Mouse (Mus musculus): ENCODE measurements around the gene Pbxip1. TPM values are rescaled to one million over a fixed set of nuclear protein-coding genes. Genes with fewer than 3 reads are reported as not detected.
A peak's percentile ranks its signal among the peaks of the same experiment; 100 is the strongest.

Gene Pbxip1
- total RNA-seq, 2 experiments from 2014 or later = 17.1 to 17.5 TPM

DNA sequence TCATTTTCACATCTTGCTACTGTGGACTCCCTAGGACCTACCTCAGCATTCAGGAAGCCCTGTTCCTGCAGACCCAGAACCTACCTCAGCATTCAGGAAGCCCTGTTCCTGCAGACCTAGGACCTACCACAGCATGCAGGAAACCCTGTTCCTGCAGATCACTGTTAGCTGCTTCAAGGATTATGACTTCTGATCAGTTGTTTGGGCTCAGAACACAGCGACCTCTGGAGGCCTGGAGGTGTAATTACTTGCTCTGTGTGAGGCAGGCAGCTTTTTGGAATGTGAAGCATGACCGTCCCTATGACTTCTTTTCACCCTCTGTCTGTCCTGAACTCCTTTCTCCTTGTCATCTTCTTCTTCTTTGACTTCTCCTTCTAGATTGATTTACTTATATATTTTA lies 45.0 kb downstream of the Pbxip1 start:
- peak; percentile 12 for DNase-seq
- intact Hi-C loops (cut with DNase I) = no loop called here

DNA sequence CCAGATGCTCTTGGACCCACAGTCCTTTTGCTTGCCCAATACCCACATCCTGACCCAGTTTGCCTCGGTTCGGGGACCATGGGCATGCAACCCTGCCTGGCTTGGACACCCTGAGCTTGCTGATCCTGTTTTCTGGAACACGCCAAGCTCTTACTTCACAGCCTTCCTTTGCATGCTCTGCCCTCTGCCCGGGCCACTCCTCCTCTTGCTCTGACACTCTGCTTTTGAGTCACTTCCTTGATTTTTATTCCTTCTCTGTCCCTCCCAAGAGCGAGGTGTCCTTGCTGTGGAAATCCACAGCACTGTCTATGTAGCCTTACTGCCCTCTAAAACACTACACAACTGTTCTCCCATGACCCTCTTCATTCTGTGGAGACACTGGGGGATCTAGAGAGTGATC lies 45.7 kb downstream of the Pbxip1 start:
- intact Hi-C loops (cut with DNase I) = no loop called here
- DNase-seq = no peak

DNA sequence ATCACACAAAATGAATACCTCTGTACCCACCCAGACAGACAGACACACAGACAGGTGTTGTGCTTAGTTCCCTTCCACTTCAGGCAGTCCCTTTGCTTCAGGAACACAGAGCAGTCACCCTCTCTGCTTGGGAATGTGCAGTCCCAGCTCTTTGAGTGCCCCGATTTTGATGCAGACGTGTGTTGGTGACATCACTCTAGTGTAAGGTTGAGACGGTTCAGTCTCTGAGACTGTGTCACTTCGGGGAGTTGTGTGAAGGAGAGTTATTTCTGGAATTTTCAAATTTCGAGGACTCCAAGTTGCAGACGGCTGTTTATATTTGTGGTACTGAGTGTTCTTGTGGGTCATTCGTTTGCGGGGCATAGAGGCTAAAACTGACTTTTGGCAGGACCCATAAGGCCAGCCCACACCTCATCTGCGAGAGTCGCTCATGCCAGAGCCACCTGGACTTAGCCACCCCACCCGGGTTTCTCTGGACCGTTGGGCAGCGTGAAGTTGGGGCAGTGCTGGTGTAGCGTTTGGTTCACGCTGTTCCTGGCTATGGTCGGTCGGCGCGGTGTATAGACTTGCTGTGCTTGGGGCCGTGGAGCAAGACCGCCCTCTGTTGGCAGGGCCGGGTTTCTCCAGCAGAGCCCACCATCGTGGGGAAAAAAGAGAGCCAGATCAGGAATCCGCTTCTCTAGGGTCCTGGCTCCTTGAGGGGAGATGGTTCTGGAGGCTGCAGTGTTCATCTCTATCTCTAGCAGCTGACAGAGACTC lies 48.4 kb downstream of the Pbxip1 start:
- DNase-seq = peak; percentile 75
- intact Hi-C loops (cut with DNase I) = no loop called here

DNA sequence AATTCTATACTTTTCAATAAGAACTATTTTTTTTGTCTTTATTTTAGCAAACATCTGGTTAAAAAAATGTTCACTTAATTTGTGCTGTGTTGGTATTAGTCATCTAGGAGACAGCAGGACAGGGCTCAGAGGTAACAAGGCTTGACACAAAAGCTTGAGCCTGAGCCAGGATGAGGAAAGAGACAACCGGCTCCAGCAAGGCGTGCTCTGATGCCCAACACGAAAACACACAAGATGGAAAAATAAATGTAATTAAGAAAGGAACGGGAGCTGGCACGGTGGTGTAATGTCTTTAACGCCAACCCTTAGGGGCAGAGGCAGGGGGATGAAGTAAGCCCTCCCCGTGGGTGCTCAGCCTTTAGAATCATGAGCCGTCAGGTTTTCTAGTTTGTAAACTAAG lies 49.6 kb downstream of the Pbxip1 start:
- intact Hi-C loops (cut with DNase I) = no loop called here
- no peak for DNase-seq

DNA sequence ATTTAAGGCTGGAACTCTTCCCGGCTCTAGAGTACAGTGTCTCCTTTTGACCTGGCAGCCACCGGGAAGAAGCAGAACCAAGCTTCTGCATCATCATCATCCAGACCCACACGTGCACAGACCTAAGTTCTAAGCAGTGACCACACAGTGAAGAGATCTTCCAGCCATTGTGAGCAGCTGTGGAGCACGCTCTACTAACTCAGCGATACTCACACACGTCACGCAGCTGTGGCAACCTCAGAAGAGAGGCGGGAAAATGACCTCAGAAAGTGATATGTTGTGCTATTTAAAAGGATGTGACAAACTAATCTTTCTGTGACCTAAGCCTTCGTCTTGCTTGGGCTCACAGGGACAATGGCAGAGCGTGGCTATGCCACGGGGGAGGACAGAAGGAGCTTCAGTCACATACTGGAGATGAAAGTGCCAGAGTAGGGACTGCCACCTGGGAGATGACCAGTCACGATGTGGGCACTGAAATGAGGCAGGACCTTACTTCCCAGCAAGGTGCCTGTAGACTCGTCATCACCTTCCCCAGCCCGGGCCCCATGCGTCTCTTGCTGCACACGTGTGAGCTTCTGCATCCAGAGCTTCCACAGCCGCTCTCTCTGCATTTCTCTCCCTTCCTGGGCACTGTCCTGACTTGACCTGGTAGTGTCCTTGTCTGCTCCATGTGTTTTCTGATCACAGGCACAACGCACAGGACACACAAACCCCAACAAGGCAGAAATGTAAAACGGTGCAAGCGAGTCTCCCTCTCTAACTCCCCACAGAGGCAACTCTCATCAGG lies 50.6 kb downstream of the Pbxip1 start:
- intact Hi-C loops (cut with DNase I) = no loop called here
- no peak for DNase-seq

DNA sequence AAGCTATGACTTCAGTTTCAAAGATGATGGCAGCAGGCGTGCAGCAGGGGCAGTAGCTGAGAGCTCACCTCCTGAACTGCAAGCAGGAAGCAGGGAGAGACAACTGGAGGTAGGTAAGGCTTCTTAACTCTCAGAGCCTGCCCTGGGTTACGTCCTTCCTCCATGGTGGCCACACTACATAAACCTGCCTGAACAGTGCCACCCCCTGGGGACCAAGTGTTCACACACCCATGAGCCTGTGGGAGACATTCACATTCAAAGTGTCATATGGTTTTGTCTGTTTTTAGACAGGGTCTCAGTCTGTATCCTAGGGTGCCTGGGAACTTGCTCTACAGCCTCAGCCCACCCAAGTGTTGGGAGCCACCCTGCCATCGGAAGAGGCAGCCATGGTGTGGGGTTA lies 54.3 kb downstream of the Pbxip1 start:
- intact Hi-C loops (cut with DNase I) = no loop called here

DNA sequence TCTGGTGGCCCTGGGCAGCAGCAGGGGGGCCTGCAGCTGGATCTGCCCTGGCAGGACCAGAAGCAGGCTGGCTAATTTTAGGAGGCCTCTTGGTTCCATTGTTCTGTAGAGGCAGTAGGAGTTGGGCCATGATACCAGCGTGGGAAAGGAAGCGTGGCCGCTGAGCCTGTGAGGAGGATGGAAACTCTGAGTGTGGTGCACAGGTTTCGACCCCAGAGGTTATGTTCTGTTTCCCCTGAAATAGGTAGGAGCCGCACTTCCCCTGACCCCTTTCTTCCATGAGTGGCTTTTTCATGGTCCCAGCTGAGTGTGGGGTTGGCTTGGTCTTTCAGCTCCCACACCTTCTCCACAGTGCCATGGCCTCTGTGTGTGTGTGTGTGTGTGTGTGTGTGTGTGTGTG lies 55.1 kb downstream of the Pbxip1 start:
- intact Hi-C loops (cut with DNase I) = no loop called here
- DNase-seq = no peak

More for the DNA sequence above, 54.3 kb downstream of the Pbxip1 start:
- DNase-seq = no peak

DNA sequence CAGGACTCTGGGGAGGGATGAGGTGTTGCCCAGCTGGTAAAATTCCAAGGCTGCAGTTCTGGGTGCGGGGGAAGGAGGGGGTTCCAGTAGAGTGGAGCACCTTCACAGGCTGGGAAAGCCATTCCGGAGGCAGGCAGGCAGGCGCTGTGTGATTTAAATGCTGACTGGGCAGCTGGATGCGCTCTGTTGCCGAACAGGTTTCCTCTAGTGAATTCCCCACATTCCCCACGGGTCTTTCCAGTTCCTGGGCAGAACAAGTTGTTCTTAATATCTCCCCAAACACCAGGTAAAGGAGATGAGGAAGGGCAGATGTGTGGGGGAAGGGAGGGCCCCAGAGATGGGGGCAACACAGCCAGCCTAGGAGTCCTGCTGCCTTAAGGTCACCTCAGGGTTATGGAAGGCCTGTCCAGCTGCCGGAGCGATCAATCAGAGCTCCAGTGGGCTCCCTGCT lies 56.2 kb downstream of the Pbxip1 start:
- no peak for DNase-seq
- intact Hi-C loops (cut with DNase I) = no loop called here

DNA sequence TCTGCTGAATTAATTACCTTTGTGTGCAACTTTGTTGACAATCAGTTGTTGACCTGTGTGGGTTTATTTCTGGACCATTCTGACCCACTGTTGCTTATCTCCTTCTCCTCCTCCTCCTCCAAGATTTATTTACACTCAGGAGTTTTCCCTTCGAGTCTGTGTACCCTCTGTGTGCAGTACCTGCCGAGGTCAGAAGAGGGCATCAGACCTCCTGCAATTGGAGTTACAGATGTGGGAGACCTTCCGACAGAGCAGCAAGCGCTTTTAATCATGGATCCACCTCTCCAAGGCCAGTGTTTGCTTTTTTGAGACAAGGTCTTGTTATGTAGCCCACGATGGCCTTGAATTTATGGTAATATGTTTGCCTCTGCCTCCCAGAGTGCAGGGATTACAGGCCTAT lies 58.1 kb downstream of the Pbxip1 start:
- intact Hi-C loops (cut with DNase I) = no loop called here

DNA sequence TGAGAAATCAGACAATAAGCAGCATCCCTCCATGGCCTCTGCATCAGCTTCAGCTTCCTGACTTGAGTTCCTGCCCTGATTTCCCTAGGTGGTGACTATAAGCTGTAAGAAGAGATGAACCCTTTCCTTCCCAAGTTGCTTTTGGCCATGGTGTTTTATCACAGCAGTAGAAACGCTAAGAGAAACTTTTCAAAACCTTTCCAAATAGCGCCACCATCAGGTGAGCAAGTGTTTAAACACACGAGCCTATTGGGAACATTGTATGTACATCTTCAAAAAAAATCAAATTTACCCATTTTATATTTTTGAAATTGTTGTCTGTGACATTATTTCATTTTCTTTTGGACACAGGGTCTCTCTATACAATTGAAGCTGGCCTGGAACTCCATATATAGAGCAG lies 59.9 kb downstream of the Pbxip1 start:
- intact Hi-C loops (cut with DNase I) = no loop called here
- DNase-seq = no peak

More for the DNA sequence above, 58.1 kb downstream of the Pbxip1 start:
- DNase-seq = no peak

DNA sequence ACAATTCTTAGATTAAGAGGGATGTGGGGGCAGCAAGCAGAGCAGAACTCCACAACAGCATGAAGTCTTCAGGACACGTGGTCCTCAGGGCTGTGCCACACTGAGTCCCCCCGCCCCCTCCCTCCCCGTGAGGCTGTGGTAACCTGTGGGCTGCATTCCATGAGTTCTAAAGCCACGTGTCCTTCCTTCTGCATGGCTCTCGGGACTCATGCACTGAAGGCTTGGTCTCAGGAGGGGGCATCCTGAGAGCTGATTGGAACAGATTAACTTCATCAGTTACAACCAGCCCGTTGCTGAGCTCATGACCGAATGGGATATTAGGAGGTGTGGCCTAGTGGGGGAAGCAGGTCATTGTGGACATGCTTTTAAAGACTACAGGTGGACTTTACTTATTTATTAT lies 63.2 kb downstream of the Pbxip1 start:
- no peak for DNase-seq
- intact Hi-C loops (cut with DNase I) = no loop called here

Other genes with a start within 250 kb of the Pbxip1 start
- 10 to 100 TPM; 61.3 to 62.2 TPM for gene Gba, start 233.8 kb upstream of the Pbxip1 start, total RNA-seq (2021)
- gene Thbs3, start 221.5 kb upstream of the Pbxip1 start, total RNA-seq (2021) = 100 to 1,000 TPM in 1 of 2 experiments, 10 to 100 TPM in 1; 99.0 to 109 TPM
- gene Mtx1, start 209.6 kb upstream of the Pbxip1 start, total RNA-seq (2021) = 100 to 1,000 TPM in 1 of 2 experiments, 10 to 100 TPM in 1; 99.1 to 106 TPM
- gene Muc1, start 207.6 kb upstream of the Pbxip1 start, total RNA-seq (2021) = 1 to 10 TPM; 1.0 to 2.0 TPM
- 100 to 1,000 TPM in 1 of 2 experiments, 10 to 100 TPM in 1; 86.2 to 106 TPM for gene Krtcap2, start 190.7 kb upstream of the Pbxip1 start, total RNA-seq (2021)
- 100 to 1,000 TPM; 128 to 133 TPM for gene Trim46, start 190.4 kb upstream of the Pbxip1 start, total RNA-seq (2021)
- gene Dpm3, start 177.3 kb upstream of the Pbxip1 start, total RNA-seq (2021) = 10 to 100 TPM; 54.0 to 59.7 TPM
- 10 to 100 TPM; 17.3 to 21.3 TPM for gene Slc50a1, start 166.1 kb upstream of the Pbxip1 start, total RNA-seq (2021)
- gene Efna1, start 155.6 kb upstream of the Pbxip1 start, total RNA-seq (2021) = 1 to 10 TPM; 5.0 to 6.4 TPM
- 10 to 100 TPM; 64.7 to 66.2 TPM for gene Efna3, start 113.7 kb upstream of the Pbxip1 start, total RNA-seq (2021)
- gene Efna4, start 98.7 kb upstream of the Pbxip1 start, total RNA-seq (2021) = 1 to 10 TPM; 5.7 to 7.4 TPM
- 10 to 100 TPM; 84.1 to 91.0 TPM for gene Adam15, start 86.7 kb upstream of the Pbxip1 start, total RNA-seq (2021)
- under 1 TPM; 0.74 to 0.92 TPM for gene Dcst2, start 74.7 kb upstream of the Pbxip1 start, total RNA-seq (2021)
- gene Dcst1, start 71.5 kb upstream of the Pbxip1 start, total RNA-seq (2021) = under 1 TPM; 0.22 to 0.97 TPM
- 1 to 10 TPM; 3.3 to 3.8 TPM for gene Zbtb7b, start 41.9 kb upstream of the Pbxip1 start, total RNA-seq (2021)
- gene Lenep, start 33.9 kb upstream of the Pbxip1 start, total RNA-seq (2021) = 1 to 10 TPM in 1 of 2 experiments, under 1 TPM in 1; 0.54 to 4.5 TPM
- 10 to 100 TPM; 27.6 to 28.3 TPM for gene Flad1, start 24.8 kb upstream of the Pbxip1 start, total RNA-seq (2021)
- gene Cks1b, start 18.3 kb upstream of the Pbxip1 start, total RNA-seq (2021) = 10 to 100 TPM; 19.6 to 22.3 TPM
- gene Shc1, start 18.3 kb upstream of the Pbxip1 start, total RNA-seq (2021) = 10 to 100 TPM; 13.8 to 14.5 TPM
- gene Pygo2, start 6.5 kb upstream of the Pbxip1 start, total RNA-seq (2021) = 10 to 100 TPM; 53.3 to 60.2 TPM
- gene Pmvk, start 17.8 kb downstream of the Pbxip1 start, total RNA-seq (2021) = 10 to 100 TPM; 43.7 to 53.4 TPM
- 10 to 100 TPM; 19.5 to 20.7 TPM for gene Kcnn3, start 83.5 kb downstream of the Pbxip1 start, total RNA-seq (2021)